Mouse (Mus musculus) cerebellum, adult 2 months (tissue): ENCODE measurements at regions not wholly inside any gene's neighbourhood (a gene's known extent, or its start where the extent isn't known, plus 50 kb on each side); places are given as distances from the start of the nearest gene placed in this dataset.
"Not testable (repeated sequence)": the region's sequence is repeated elsewhere in the genome, so short reads cannot be mapped to it uniquely, and the experiment has no call there.

Experiments
- DNase-seq, 2 experiments: peaks; one replicate each; pipeline ENCODE4 v3.0.0; 2021
- H3K27ac ChIP-seq: fragments of 200-500 bp; 2 replicates; pipeline ENCODE4 v1.5.1; 2012; ENCODE audit warnings: low read length, control low read depth, inconsistent platforms; ENCODE audit not compliant: insufficient read depth
- H3K27me3 ChIP-seq: fragments of 200-500 bp; 2 replicates; pipeline ENCODE4 v1.6.1; 2012; ENCODE audit warnings: inconsistent platforms, mild to moderate bottlenecking, low read length, moderate library complexity; ENCODE audit not compliant: control insufficient read depth, insufficient read depth
- H3K4me1 ChIP-seq: fragments of 200-500 bp; 2 replicates; pipeline ENCODE4 v1.6.1; 2011; ENCODE audit warnings: low read length; ENCODE audit not compliant: control insufficient read depth, insufficient read depth
- H3K4me3 ChIP-seq: fragments of 200-500 bp; replicated peaks from 2 replicates; pipeline ENCODE3; 2011; ENCODE audit warnings: mild to moderate bottlenecking, low read depth, low read length, control low read depth; ENCODE audit not compliant: insufficient read depth
- CTCF ChIP-seq: fragments of 200-500 bp; IDR thresholded peaks from 2 replicates; pipeline ENCODE4 v1.5.1; 2011; ENCODE audit warnings: low read depth, mild to moderate bottlenecking, control low read depth, low read length, moderate library complexity, borderline replicate concordance; ENCODE audit not compliant: insufficient read depth
- POLR2A ChIP-seq: fragments of 200-500 bp; IDR thresholded peaks from 2 replicates; pipeline ENCODE4 v1.6.1; 2011; ENCODE audit warnings: low read length, control low read depth, borderline replicate concordance; ENCODE audit not compliant: insufficient read depth
- WGBS: fragments of 180-500 bp; shearing (Covaris S2); methylation state at CpG from one replicate; pipeline ENCODE4 v1.1.7; 2018; 5-methylcytosine and 5-hydroxymethylcytosine counted together

DNA sequence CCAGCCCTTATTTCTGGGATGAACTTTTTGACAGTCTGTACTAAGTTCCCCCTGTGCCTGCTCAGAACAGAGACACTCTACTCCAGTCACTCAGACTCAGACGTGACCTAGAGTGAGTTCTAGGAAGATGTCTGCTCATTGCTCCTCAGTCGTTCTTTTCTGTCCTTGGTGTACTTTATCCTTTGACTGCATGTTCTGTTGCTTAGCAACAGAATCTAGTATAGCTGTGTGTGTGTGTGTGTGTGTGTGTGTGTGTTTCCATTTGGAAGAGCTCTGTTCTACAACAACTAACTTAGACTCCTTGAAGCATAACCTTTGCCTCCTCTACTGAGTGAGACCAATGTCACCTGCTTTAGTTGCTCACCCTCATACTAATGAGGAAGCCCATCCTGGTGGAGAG is 136.3 kb downstream of the Scg2 start:
- H3K4me3 ChIP-seq = no peak overlapping the region
- no peak overlapping the region for H3K27ac ChIP-seq
- 16% methylated on average over 2 of the region's 2 CpGs for WGBS
- H3K4me1 ChIP-seq = no peaks in the 10 kb centered on the region
- no peaks in the 10 kb centered on the region for H3K27me3 ChIP-seq
- DNase-seq = no peak
- no peak for TF ChIP-seq POLR2A
- no peak for TF ChIP-seq CTCF

DNA sequence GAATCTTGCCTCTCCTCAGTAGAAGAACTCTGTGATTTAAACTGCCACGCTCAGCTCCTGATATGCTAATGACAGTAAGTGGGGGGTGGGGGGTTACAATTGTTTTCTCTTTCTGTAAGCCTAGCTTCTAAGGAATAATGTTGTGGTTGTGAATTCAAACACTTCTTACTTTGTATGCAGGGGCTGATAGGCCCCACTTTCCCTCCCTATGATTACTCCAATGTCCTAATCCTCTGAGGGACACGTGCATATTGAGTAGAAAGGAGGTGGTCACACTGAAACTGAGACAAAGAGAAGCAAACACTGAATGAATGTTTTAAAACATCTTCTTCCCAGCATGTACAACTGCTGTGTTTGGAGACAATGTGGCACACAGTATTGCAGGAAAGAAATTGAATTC is 140.3 kb downstream of the Scg2 start:
- H3K4me3 ChIP-seq = no peak overlapping the region
- WGBS = 29% methylated on average over 2 of the region's 2 CpGs
- no peak for TF ChIP-seq CTCF
- no peak for TF ChIP-seq POLR2A
- no peak for DNase-seq
- H3K27me3 ChIP-seq = no peaks in the 10 kb centered on the region
- no peaks in the 10 kb centered on the region for H3K4me1 ChIP-seq
- H3K27ac ChIP-seq = no peak overlapping the region

DNA sequence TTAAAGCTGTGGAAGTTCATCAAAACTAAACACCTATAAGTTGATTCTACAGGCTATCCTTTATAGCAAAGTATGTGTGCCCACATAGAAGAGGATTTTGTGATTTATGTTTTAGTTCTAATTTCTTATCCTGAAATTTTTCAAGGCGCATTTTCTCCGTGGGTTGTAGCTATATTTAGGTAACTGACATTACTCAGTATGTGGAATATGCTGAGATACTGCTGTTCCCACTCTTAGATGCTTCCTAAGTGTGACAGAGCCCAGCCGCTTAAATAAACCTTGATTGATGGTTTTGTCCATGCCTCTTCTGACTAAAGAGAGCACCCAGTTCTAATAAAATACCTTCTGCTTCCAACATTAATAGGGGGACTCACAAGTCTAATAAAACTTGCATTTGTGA is 180.2 kb downstream of the Scg2 start:
- WGBS = 85% methylated on average over 3 of the region's 3 CpGs
- TF ChIP-seq CTCF = no peak
- no peak for TF ChIP-seq POLR2A
- no peak overlapping the region for H3K27ac ChIP-seq
- no peak overlapping the region for H3K4me3 ChIP-seq
- H3K4me1 ChIP-seq = no peaks in the 10 kb centered on the region
- DNase-seq = no peak
- no peaks in the 10 kb centered on the region for H3K27me3 ChIP-seq

DNA sequence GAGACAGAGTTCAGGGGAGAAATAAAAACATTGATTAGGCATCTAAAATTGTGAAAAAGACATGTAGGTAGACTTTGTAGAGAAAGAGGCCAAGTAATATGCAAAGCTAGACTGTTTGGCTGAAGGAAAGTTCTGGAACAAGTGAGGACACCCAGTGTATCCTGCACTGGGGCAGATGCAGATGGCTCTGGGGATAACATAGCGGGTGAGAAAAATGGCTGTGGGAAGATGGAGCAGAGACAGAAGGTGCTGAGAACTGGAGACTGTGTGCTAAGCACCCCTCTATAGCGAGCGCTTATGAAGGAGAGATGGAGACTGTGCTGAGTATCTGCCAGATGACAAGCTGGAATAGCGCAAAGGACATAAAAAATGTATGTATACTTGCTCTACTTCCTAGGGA is 226.9 kb downstream of the Scg2 start:
- no peak for DNase-seq
- Histone ChIP-seq H3K27me3 (no peaks in the 10 kb centered on the region), H3K27ac (no peak overlapping the region), H3K4me1 (no peaks in the 10 kb centered on the region), H3K4me3 (no peak overlapping the region)
- 95% methylated on average over 4 of the region's 4 CpGs for WGBS
- TF ChIP-seq POLR2A = no peak
- TF ChIP-seq CTCF = no peak

DNA sequence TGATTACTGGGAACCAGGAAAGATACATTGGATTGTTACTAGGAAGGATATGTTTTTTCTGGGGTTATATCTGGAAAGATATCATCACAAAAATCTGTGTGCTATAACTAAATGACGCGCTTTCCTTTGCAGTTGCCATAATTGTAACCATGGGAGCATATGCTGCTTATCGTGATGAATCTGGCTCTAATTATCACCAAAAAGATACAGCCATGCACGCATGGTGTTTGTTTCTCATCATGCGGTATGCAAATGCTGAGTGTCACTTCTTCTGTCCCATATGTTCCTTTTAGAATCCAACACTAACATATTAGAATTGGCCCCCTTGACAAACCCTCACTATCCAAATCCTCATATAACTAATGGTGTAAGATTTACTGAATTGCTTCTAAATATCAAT is 227.4 kb downstream of the Scg2 start:
- no peak overlapping the region for H3K27ac ChIP-seq
- DNase-seq = no peak

DNA sequence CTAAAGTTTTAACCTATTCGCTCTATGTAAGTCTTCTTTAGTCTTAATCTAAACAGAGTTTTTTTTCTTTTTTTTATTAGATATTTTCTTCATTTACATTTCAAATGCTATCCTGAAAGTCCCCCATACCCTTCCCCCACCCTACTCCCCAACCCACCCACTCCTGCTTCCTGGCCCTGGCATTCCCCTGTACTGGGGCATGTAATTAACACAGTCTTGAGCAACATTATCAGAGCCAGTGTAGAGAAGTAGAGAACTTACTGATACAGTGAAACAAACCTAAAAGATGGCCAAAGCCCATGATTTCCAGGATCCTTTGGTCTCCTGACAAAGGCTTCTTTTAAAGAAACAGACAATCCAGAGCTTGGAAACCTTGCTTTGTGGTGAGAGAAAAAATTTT is 227.9 kb downstream of the Scg2 start:
- H3K4me1 ChIP-seq, H3K4me3 ChIP-seq, H3K27ac ChIP-seq, H3K27me3 ChIP-seq, DNase-seq: not testable (repeated sequence)
- WGBS = 98% methylated on average over 1 of the region's 1 CpGs

More for the DNA sequence above, 227.4 kb downstream of the Scg2 start:
- H3K27me3 ChIP-seq = no peaks in the 10 kb centered on the region
- H3K4me1 ChIP-seq = no peaks in the 10 kb centered on the region
- TF ChIP-seq CTCF (no peak), POLR2A (no peak)
- WGBS = 56% methylated on average over 5 of the region's 5 CpGs
- no peak overlapping the region for H3K4me3 ChIP-seq

DNA sequence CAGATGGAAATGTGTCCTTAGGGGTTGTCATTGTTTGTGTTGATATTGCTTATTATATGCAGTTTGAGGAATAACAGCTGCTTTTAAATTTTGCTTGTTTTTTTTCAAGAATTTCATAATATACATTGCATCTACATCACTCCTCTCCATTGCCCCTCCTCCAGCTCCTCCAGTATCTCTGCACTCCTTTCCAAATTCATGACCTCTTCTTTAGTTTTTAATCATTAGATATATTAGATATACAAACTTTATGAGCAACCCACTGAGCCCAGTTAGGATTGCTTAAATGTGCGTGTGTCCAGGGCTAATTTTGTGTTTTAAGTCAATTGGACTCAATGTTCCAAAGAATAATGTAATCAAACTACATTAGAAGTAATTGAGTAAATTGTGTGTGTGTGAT is 232.7 kb downstream of the Scg2 start:
- H3K4me3 ChIP-seq = no peak overlapping the region
- 74% methylated on average over 1 of the region's 1 CpGs for WGBS
- no peak for DNase-seq
- H3K27me3 ChIP-seq = no peaks in the 10 kb centered on the region
- no peak overlapping the region for H3K27ac ChIP-seq
- no peak for TF ChIP-seq POLR2A
- TF ChIP-seq CTCF = no peak
- H3K4me1 ChIP-seq = no peaks in the 10 kb centered on the region

DNA sequence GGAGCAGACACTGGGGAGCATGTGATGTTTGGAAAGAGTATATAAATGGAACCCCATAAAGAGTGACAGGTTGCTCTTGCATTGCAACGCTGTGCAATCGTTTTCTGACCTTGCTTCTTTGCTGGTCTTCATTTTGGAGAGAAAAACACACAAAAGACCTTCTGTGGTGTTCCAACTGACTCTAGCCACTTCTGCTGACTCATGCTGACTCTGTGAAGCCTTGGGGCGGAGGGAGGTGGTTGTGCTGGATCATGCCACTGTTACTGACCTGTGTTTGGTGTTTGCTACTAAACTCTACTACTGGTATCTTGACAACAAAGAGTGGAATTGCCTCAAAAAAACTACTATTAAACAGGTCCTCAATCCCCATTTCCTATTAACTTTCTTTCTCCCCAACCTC is 242.2 kb downstream of the Scg2 start:
- no peaks in the 10 kb centered on the region for H3K27me3 ChIP-seq
- DNase-seq = no peak
- H3K4me1 ChIP-seq = no peaks in the 10 kb centered on the region
- no peak for TF ChIP-seq POLR2A
- no peak for TF ChIP-seq CTCF
- H3K27ac ChIP-seq = no peak overlapping the region
- 89% methylated on average over 3 of the region's 3 CpGs for WGBS
- no peak overlapping the region for H3K4me3 ChIP-seq

DNA sequence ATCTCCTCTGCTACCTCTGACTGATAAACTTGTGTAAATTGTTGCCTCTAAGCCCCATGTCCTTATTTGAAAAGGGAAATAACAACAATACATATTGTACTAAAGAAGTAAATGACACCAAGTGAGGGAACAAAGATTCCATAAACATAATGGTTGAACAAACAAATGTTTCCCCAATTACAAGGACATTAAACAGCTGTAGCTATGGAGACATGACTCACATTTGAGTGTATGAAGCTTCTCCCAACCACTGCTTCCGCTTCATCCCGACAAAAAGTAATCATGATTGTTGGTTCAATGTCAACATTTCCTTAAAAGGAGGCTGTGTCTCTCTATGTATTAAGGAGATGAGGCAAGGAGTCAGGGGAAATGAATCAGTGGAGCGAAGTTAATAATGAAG is 248.9 kb downstream of the Scg2 start:
- H3K27ac ChIP-seq = no peak overlapping the region
- no peaks in the 10 kb centered on the region for H3K4me1 ChIP-seq
- 83% methylated on average over 3 of the region's 3 CpGs for WGBS
- H3K4me3 ChIP-seq = no peak overlapping the region
- TF ChIP-seq CTCF = no peak
- TF ChIP-seq POLR2A = no peak
- no peak for DNase-seq
- H3K27me3 ChIP-seq = no peaks in the 10 kb centered on the region
